Mouse (Mus musculus) embryonic facial prominence, embryonic 11.5 days (tissue): ENCODE data around the gene Tbx2. TPM values are rescaled to one million over a fixed set of nuclear protein-coding genes. Genes with fewer than 3 reads are reported as not detected.

ENCODE experiments used
- ATAC-seq: fragments of 200-750 bp; cut with Nextera tagmentation; replicated peaks from 2 replicates; pipeline ENCODE4 v1.8.0; 2017; ENCODE audit warnings: low read depth; ENCODE audit not compliant: insufficient number of reproducible peaks, low FRiP score, low TSS enrichment
- DNase-seq: peaks from one replicate; pipeline ENCODE4 v3.0.0-alpha.2; 2015; ENCODE audit warnings: low spot score
- H3K27ac ChIP-seq: fragments of 300-500 bp; sonication (generic); replicated peaks from 2 replicates; pipeline ENCODE4 v1.5.1; 2014; ENCODE audit warnings: mild to moderate bottlenecking, low read depth, low read length, control low read depth
- H3K27me3 ChIP-seq: fragments of 300-500 bp; sonication (generic); 2 replicates; pipeline ENCODE4 v1.6.1; 2014; ENCODE audit warnings: mild to moderate bottlenecking, low read length, moderate library complexity, mixed read lengths; ENCODE audit not compliant: control insufficient read depth, insufficient read depth
- H3K36me3 ChIP-seq: fragments of 300-500 bp; sonication (generic); replicated peaks from 2 replicates; pipeline ENCODE4 v1.6.1; 2014; ENCODE audit warnings: low read depth, mild to moderate bottlenecking, low read length, moderate library complexity, mixed read lengths; ENCODE audit not compliant: control insufficient read depth, insufficient read depth
- H3K4me1 ChIP-seq: fragments of 300-500 bp; sonication (generic); 2 replicates; pipeline ENCODE4 v1.6.1; 2014; ENCODE audit warnings: low read length, mixed read lengths; ENCODE audit not compliant: control insufficient read depth, insufficient read depth
- H3K4me2 ChIP-seq: fragments of 300-500 bp; sonication (generic); 2 replicates; pipeline ENCODE4 v1.6.1; 2014; ENCODE audit warnings: low read depth, mild to moderate bottlenecking, control low read depth, low read length, moderate library complexity
- H3K4me3 ChIP-seq: fragments of 300-500 bp; sonication (generic); 2 replicates; pipeline ENCODE4 v1.5.1; 2014; ENCODE audit warnings: low read depth, low read length, control low read depth
- H3K9ac ChIP-seq: fragments of 300-500 bp; sonication (generic); replicated peaks from 2 replicates; pipeline ENCODE4 v1.6.1; 2014; ENCODE audit warnings: mild to moderate bottlenecking, control low read depth, low read length
- H3K9me3 ChIP-seq: fragments of 300-500 bp; sonication (generic); replicated peaks from 2 replicates; pipeline ENCODE4 v1.6.1; 2016; ENCODE audit warnings: mild to moderate bottlenecking, low read length, inconsistent platforms, mixed read lengths; ENCODE audit not compliant: control insufficient read depth
- WGBS: fragments of 180-500 bp; shearing (Covaris S2); extraction: QIAGEN DNeasy Blood & Tissue Kit; methylation state at CpG from one replicate; pipeline ENCODE4 v1.1.7; 2014; 5-methylcytosine and 5-hydroxymethylcytosine counted together
- polyA plus RNA-seq: library from polyadenylated mRNA; unstranded; fragments of >200 nt; fragmentation: Nextera tagmentation; extraction: Ambion mirVana; gene quantifications from 2 replicates; pipeline ENCODE4 v1.2.1, GENCODE M21; 2014

Gene Tbx2
- polyA plus RNA-seq, 1 experiment from 2014 or later, result 25.9 TPM

- Histone ChIP-seq H3K27me3 (no peaks in the 10 kb centered on the region), H3K4me3 (no peak overlapping the region), H3K9me3 (no peaks in the 10 kb centered on the region), H3K4me1 (no peaks in the 10 kb centered on the region), H3K36me3 (no peaks in the 10 kb centered on the region), H3K27ac (no peak overlapping the region), H3K9ac (no peak overlapping the region), H3K4me2 (no peak overlapping the region)
- DNase-seq, result no peak
- 78% methylated on average over 11 of the region's 11 CpGs for WGBS
- ATAC-seq, result no peak
Observed at GRCm38 (mm10) chr11:85800380-85800779, 32.0 kb upstream of the Tbx2 start.

GRCm38 (mm10) chr11:85804048-85804447 is 28.3 kb upstream of the Tbx2 start:
- DNase-seq, result no peak
- WGBS, result 84% methylated on average over 5 of the region's 5 CpGs
- ATAC-seq, result no peak
- Histone ChIP-seq H3K9me3 (no peaks in the 10 kb centered on the region), H3K4me1 (no peaks in the 10 kb centered on the region), H3K36me3 (no peaks in the 10 kb centered on the region), H3K4me3 (no peak overlapping the region), H3K27ac (no peak overlapping the region), H3K4me2 (no peak overlapping the region), H3K27me3 (no peaks in the 10 kb centered on the region), H3K9ac (no peak overlapping the region)

DNA sequence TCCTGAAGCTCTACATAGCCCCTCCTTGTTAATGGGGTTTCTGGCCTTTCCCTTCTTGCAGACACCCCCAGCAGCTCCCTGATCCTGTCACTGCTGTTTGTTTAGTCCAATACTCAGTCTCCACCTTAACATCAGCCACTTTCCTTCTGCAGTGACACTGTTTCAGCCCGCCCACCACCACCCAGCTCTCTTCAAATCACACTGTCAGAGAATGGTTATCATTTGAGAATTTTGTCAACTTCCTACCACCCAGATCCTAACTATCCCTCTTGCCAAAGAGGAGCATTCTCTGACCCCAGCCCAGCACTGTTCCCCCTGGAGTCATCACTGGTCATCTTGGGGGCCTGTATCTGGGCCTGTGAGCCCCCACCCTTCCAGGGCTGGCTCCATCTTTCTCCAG is 26.6 kb upstream of the Tbx2 start:
- DNase-seq, result no peak
- no peak overlapping the region for H3K9ac ChIP-seq
- WGBS, result 92% methylated on average over 1 of the region's 1 CpGs
- H3K4me1 ChIP-seq, result no peaks in the 10 kb centered on the region
- no peak for ATAC-seq
- no peaks in the 10 kb centered on the region for H3K9me3 ChIP-seq
- no peaks in the 10 kb centered on the region for H3K36me3 ChIP-seq
- no peaks in the 10 kb centered on the region for H3K27me3 ChIP-seq
- H3K4me3 ChIP-seq, result no peak overlapping the region
- no peak overlapping the region for H3K4me2 ChIP-seq
- no peak overlapping the region for H3K27ac ChIP-seq

DNA sequence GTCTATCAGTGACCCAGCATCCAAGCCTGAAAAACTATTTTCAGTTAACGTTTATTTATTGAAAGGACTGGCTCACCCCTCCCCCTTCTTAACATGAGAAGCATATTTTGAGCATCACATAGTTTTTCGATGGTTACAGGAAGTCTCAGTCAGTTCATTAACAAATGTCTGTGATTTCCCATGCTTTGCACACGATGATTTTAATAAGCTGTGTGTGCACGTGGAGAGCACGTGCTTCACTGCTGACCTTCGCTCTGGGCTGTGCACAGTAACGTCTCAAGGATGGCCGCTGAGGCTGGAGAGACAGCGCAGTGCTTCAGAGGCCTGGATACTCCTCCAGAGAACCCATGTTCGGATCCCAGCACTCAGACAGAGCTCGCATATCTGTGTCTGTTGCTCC is 25.0 kb upstream of the Tbx2 start:
- Histone ChIP-seq H3K4me2 (no peak overlapping the region), H3K27ac (no peak overlapping the region), H3K4me3 (no peak overlapping the region), H3K27me3 (no peaks in the 10 kb centered on the region), H3K9me3 (no peaks in the 10 kb centered on the region), H3K9ac (no peak overlapping the region), H3K4me1 (no peaks in the 10 kb centered on the region), H3K36me3 (no peaks in the 10 kb centered on the region)
- ATAC-seq, result no peak
- no peak for DNase-seq
- WGBS, result 80% methylated on average over 11 of the region's 11 CpGs

- no peak overlapping the region for H3K27ac ChIP-seq
- H3K4me2 ChIP-seq, result no peak overlapping the region
Observed at GRCm38 (mm10) chr11:85811229-85811628, 21.1 kb upstream of the Tbx2 start.

GRCm38 (mm10) chr11:85811676-85812075 is 20.7 kb upstream of the Tbx2 start:
- DNase-seq, result no peak
- Histone ChIP-seq H3K36me3 (no peaks in the 10 kb centered on the region), H3K4me3 (no peak overlapping the region), H3K9me3 (no peaks in the 10 kb centered on the region), H3K9ac (no peak overlapping the region), H3K27ac (no peak overlapping the region), H3K4me1 (peaks cover 5% of the 10 kb centered on the region; the same call in 1 of the 2 replicates), H3K4me2 (no peak overlapping the region), H3K27me3 (no peaks in the 10 kb centered on the region)
- no peak for ATAC-seq
- WGBS, result 92% methylated on average over 5 of the region's 5 CpGs

More at GRCm38 (mm10) chr11:85811229-85811628, 21.1 kb upstream of the Tbx2 start:
- Histone ChIP-seq H3K36me3 (no peaks in the 10 kb centered on the region), H3K9me3 (no peaks in the 10 kb centered on the region), H3K4me1 (peaks cover 5% of the 10 kb centered on the region; the same call in 1 of the 2 replicates), H3K4me3 (no peak overlapping the region), H3K27me3 (no peaks in the 10 kb centered on the region), H3K9ac (no peak overlapping the region)
- DNase-seq (no peak), ATAC-seq (no peak)
- WGBS, result 66% methylated on average over 4 of the region's 4 CpGs

DNA sequence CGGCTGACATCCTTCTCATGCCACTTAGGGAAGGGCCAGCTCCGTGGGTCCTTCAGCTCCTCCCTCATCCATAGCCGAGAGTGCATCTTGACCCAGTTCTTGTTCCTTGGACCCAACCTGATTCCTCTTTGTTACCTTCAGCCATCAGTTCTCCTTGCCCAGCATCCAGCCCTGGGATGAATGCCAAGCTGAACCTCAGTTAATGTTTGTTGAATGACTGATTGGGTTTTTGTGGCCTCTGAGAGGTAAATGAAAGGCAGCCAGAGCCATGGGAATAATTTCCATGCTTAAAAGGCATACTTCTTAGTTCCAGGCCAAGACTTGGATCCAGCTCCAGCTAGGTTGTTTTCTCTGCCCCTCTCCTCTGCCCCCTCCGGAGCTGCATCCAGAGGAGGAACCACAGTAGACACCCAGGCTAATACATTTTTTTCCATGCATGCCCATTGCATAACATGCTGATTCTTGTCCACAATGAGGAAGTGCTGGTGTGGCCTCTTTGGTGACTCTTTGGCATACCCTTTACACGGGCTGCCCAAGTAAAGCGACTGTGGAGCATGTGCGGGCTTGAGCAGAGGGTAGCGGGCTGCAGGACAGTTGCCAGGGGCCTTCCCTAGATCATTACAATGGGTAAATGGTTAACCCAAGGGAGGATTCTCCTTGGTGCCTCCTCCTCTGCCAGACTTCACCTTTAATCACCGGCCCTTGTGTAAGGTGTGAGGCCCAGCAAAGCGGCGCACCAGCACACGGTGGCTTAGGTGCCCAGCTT is 20.0 kb upstream of the Tbx2 start:
- ATAC-seq (no peak), DNase-seq (no peak)
- Histone ChIP-seq H3K4me3 (no peak overlapping the region), H3K27ac (no peak overlapping the region), H3K36me3 (no peaks in the 10 kb centered on the region), H3K4me1 (peaks cover 5% of the 10 kb centered on the region; the same call in 1 of the 2 replicates), H3K4me2 (no peak overlapping the region), H3K9ac (no peak overlapping the region), H3K9me3 (no peaks in the 10 kb centered on the region), H3K27me3 (no peaks in the 10 kb centered on the region)
- 81% methylated on average over 12 of the region's 12 CpGs for WGBS

DNA sequence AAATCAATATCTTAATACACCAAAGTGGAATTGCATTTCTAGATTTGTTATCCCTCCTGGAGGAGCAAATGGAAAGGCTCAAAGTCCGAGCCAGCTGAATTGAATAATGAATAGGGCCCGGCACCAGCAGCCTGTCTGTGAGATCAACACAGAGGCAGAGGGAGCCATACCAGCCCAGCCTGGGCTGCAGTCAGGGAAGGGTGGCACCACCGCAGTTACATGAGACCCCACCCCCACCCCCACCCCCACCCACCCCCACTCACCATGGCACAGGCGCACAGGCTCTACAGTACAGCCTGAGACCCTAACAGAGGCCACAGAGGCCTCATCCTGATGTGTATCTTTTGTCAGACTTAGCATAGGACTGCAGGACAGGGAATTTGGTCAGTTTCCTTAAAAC is 17.7 kb upstream of the Tbx2 start:
- Histone ChIP-seq H3K36me3 (no peaks in the 10 kb centered on the region), H3K4me2 (no peak overlapping the region), H3K4me3 (no peak overlapping the region), H3K4me1 (peaks cover 9% of the 10 kb centered on the region), H3K9ac (no peak overlapping the region), H3K27ac (no peak overlapping the region), H3K27me3 (no peaks in the 10 kb centered on the region), H3K9me3 (no peaks in the 10 kb centered on the region)
- WGBS, result 30% methylated on average over 4 of the region's 4 CpGs
- no peak for ATAC-seq
- no peak for DNase-seq
